Mouse (Mus musculus): ENCODE measurements around the gene Zdhhc4. TPM values are rescaled to one million over a fixed set of nuclear protein-coding genes. Genes with fewer than 3 reads are reported as not detected.

Zdhhc4 gene
- polyA plus RNA-seq, 1 experiment from 2014 or later, result 87.5 TPM

- DNase-seq (ENCODE audit: low spot score) (no peak), ATAC-seq (no peak)
- 5% methylated on average over 11 of the region's 19 CpGs for WGBS
- Histone ChIP-seq H3K27me3 (replicated peaks; ENCODE audit: insufficient read depth, low read length) (peaks cover 33% of the 10 kb centered on the region), H3K4me2 (replicated peaks; ENCODE audit: low read depth, low read length) (peak overlapping the region; percentile 72), H3K36me3 (ENCODE audit: insufficient read depth, low read length) (no peaks in the 10 kb centered on the region), H3K4me3 (ENCODE audit: low read depth, low read length) (peak overlapping the region; percentile 41), H3K9me3 (ENCODE audit: low read length) (no peaks in the 10 kb centered on the region), H3K27ac (ENCODE audit: low read length) (no peak overlapping the region), H3K9ac (replicated peaks; ENCODE audit: low read depth) (peak overlapping the region; percentile 32; the same call in 1 of the 2 replicates), H3K4me1 (ENCODE audit: insufficient read depth, low read depth, low read length) (peaks cover 3% of the 10 kb centered on the region; the same call in 1 of the 2 replicates)
- TF ChIP-seq CTCF (IDR thresholded peaks at IDR 0.05) (no peak), EP300 (IDR thresholded peaks at IDR 0.05) (no peak)
These were observed 36.2 kb downstream of the Zdhhc4 start for GRCm38 (mm10) chr5:143292879-143293278.

- WGBS, result 68% methylated on average over 9 of the region's 9 CpGs
- Histone ChIP-seq H3K9me3 (ENCODE audit: low read length) (no peaks in the 10 kb centered on the region), H3K36me3 (ENCODE audit: insufficient read depth, low read length) (no peaks in the 10 kb centered on the region), H3K27ac (ENCODE audit: low read length) (no peak overlapping the region), H3K4me2 (replicated peaks; ENCODE audit: low read depth, low read length) (no peak overlapping the region), H3K4me3 (ENCODE audit: low read depth, low read length) (no peak overlapping the region), H3K27me3 (replicated peaks; ENCODE audit: insufficient read depth, low read length) (peaks cover 47% of the 10 kb centered on the region), H3K9ac (replicated peaks; ENCODE audit: low read depth) (no peak overlapping the region), H3K4me1 (ENCODE audit: insufficient read depth, low read depth, low read length) (peaks cover 5% of the 10 kb centered on the region; the same call in 1 of the 2 replicates)
- TF ChIP-seq EP300 (IDR thresholded peaks at IDR 0.05) (no peak), CTCF (IDR thresholded peaks at IDR 0.05) (no peak)
- DNase-seq (ENCODE audit: low spot score) (no peak), ATAC-seq (no peak)
These were observed 39.8 kb downstream of the Zdhhc4 start for GRCm38 (mm10) chr5:143289299-143289698.

- ATAC-seq, result no peak
- no peak for DNase-seq (ENCODE audit: low spot score)
- WGBS, result 16% methylated on average over 9 of the region's 9 CpGs
These were observed 40.6 kb downstream of the Zdhhc4 start for GRCm38 (mm10) chr5:143288378-143288911.

GRCm38 (mm10) chr5:143287774-143288328 is 41.2 kb downstream of the Zdhhc4 start:
- Histone ChIP-seq H3K27me3 (replicated peaks; ENCODE audit: insufficient read depth, low read length) (peaks cover 34% of the 10 kb centered on the region), H3K4me1 (ENCODE audit: insufficient read depth, low read depth, low read length) (peaks cover 5% of the 10 kb centered on the region; the same call in 1 of the 2 replicates), H3K27ac (ENCODE audit: low read length) (no peak overlapping the region), H3K9ac (replicated peaks; ENCODE audit: low read depth) (no peak overlapping the region), H3K4me3 (ENCODE audit: low read depth, low read length) (peak overlapping the region; percentile 2; the same call in 1 of the 2 replicates), H3K36me3 (ENCODE audit: insufficient read depth, low read length) (no peaks in the 10 kb centered on the region), H3K4me2 (replicated peaks; ENCODE audit: low read depth, low read length) (peak overlapping the region; percentile 38), H3K9me3 (ENCODE audit: low read length) (no peaks in the 10 kb centered on the region)
- ATAC-seq, result no peak; the same call in 1 of the 2 replicates
- no peak for DNase-seq (ENCODE audit: low spot score)
- TF ChIP-seq CTCF (IDR thresholded peaks at IDR 0.05) (no peak), EP300 (IDR thresholded peaks at IDR 0.05) (no peak)
- WGBS, result 4% methylated on average over 43 of the region's 48 CpGs

More at GRCm38 (mm10) chr5:143288378-143288911, 40.6 kb downstream of the Zdhhc4 start:
- H3K4me3 ChIP-seq (ENCODE audit: low read depth, low read length), result no peak overlapping the region
- H3K9me3 ChIP-seq (ENCODE audit: low read length), result no peaks in the 10 kb centered on the region
- peaks cover 39% of the 10 kb centered on the region for H3K27me3 ChIP-seq (replicated peaks; ENCODE audit: insufficient read depth, low read length)
- H3K36me3 ChIP-seq (ENCODE audit: insufficient read depth, low read length), result no peaks in the 10 kb centered on the region
- peaks cover 5% of the 10 kb centered on the region; the same call in 1 of the 2 replicates for H3K4me1 ChIP-seq (ENCODE audit: insufficient read depth, low read depth, low read length)
- no peak overlapping the region for H3K9ac ChIP-seq (replicated peaks; ENCODE audit: low read depth)
- no peak overlapping the region for H3K27ac ChIP-seq (ENCODE audit: low read length)
- H3K4me2 ChIP-seq (replicated peaks; ENCODE audit: low read depth, low read length), result 0 out of 2 replicates have a peak overlapping the region, but pooled peaks have one; percentile 38
- TF ChIP-seq EP300 (IDR thresholded peaks at IDR 0.05), result no peak
- no peak for TF ChIP-seq CTCF (IDR thresholded peaks at IDR 0.05)

DNA sequence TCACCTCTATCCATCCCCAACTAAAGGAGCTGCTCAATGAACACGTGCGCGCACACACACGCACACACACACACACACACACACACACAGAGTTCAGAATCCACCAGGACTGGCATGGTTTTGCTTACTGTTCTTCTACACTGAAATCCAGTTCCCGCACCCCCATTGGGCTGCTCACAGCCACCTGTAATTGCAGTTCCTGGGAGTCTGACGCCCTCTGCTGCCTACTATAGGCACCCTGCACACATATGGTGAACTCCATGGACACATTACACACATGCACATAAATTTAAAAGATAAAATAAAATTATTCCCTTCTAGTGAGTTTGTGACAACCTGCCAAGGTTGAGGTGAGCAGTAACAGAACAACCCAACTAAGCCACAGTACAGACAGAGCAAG is 44.3 kb downstream of the Zdhhc4 start:
- peaks cover 27% of the 10 kb centered on the region for H3K27me3 ChIP-seq (replicated peaks; ENCODE audit: insufficient read depth, low read length)
- no peak overlapping the region for H3K27ac ChIP-seq (ENCODE audit: low read length)
- no peak overlapping the region for H3K4me2 ChIP-seq (replicated peaks; ENCODE audit: low read depth, low read length)
- DNase-seq (ENCODE audit: low spot score) (no peak), ATAC-seq (no peak)
- 55% methylated on average over 6 of the region's 6 CpGs for WGBS
- H3K9ac ChIP-seq (replicated peaks; ENCODE audit: low read depth), result no peak overlapping the region
- no peaks in the 10 kb centered on the region for H3K9me3 ChIP-seq (ENCODE audit: low read length)
- peak; percentile 53 for TF ChIP-seq CTCF (IDR thresholded peaks at IDR 0.05)
- TF ChIP-seq EP300 (IDR thresholded peaks at IDR 0.05), result no peak
- H3K4me3 ChIP-seq (ENCODE audit: low read depth, low read length), result no peak overlapping the region
- H3K4me1 ChIP-seq (ENCODE audit: insufficient read depth, low read depth, low read length), result peaks cover 5% of the 10 kb centered on the region; the same call in 1 of the 2 replicates
- H3K36me3 ChIP-seq (ENCODE audit: insufficient read depth, low read length), result no peaks in the 10 kb centered on the region

- Histone ChIP-seq H3K27ac (ENCODE audit: low read length) (no peak overlapping the region), H3K4me1 (ENCODE audit: insufficient read depth, low read depth, low read length) (no peaks in the 10 kb centered on the region), H3K9me3 (ENCODE audit: low read length) (no peaks in the 10 kb centered on the region), H3K4me2 (replicated peaks; ENCODE audit: low read depth, low read length) (no peak overlapping the region), H3K4me3 (ENCODE audit: low read depth, low read length) (no peak overlapping the region), H3K9ac (replicated peaks; ENCODE audit: low read depth) (no peak overlapping the region), H3K27me3 (replicated peaks; ENCODE audit: insufficient read depth, low read length) (no peaks in the 10 kb centered on the region), H3K36me3 (ENCODE audit: insufficient read depth, low read length) (no peaks in the 10 kb centered on the region)
- no peak for ATAC-seq
- no peak for TF ChIP-seq EP300 (IDR thresholded peaks at IDR 0.05)
- TF ChIP-seq CTCF (IDR thresholded peaks at IDR 0.05), result no peak
- 36% methylated on average over 10 of the region's 10 CpGs for WGBS
- DNase-seq (ENCODE audit: low spot score), result no peak
These were observed 49.8 kb downstream of the Zdhhc4 start for GRCm38 (mm10) chr5:143279247-143279646.
